Mouse (Mus musculus) embryonic facial prominence, embryonic 10.5 days (tissue): Measurements from ENCODE around the gene Stk11. TPM values are rescaled to one million over a fixed set of nuclear protein-coding genes. Genes with fewer than 3 reads are reported as not detected.

Experiments
- DNase-seq: peaks from one replicate; pipeline ENCODE4 v3.0.0-alpha.2; 2017; ENCODE audit warnings: low spot score
- H3K27ac ChIP-seq: fragments of 300-500 bp; sonication (generic); replicated peaks from 2 replicates; pipeline ENCODE4 v1.5.1; 2016; ENCODE audit warnings: mild to moderate bottlenecking
- H3K27me3 ChIP-seq: fragments of 300-500 bp; sonication (generic); replicated peaks from 2 replicates; pipeline ENCODE4 v1.6.1; 2016; ENCODE audit warnings: low read depth, mild to moderate bottlenecking; ENCODE audit not compliant: poor library complexity, severe bottlenecking
- H3K36me3 ChIP-seq: fragments of 300-500 bp; sonication (generic); replicated peaks from 2 replicates; pipeline ENCODE4 v1.6.1; 2016; ENCODE audit warnings: mild to moderate bottlenecking, moderate library complexity
- H3K4me1 ChIP-seq: fragments of 300-500 bp; sonication (generic); 2 replicates; pipeline ENCODE4 v1.6.1; 2016
- H3K4me3 ChIP-seq: fragments of 300-500 bp; sonication (generic); 2 replicates; pipeline ENCODE4 v1.5.1; 2016; ENCODE audit warnings: mild to moderate bottlenecking, moderate library complexity
- H3K9me3 ChIP-seq: fragments of 300-500 bp; sonication (generic); 2 replicates; pipeline ENCODE4 v1.6.1; 2016; ENCODE audit warnings: mild to moderate bottlenecking
- WGBS: fragments of 180-500 bp; shearing (Covaris S2); methylation state at CpG from one replicate; pipeline ENCODE4 v1.1.7; 2016; 5-methylcytosine and 5-hydroxymethylcytosine counted together
- polyA plus RNA-seq: library from polyadenylated mRNA; unstranded; fragments of >200 nt; fragmentation: Nextera tagmentation; extraction: Ambion mirVana; gene quantifications from 2 replicates; pipeline ENCODE4 v1.2.1, GENCODE M21; 2016

Gene Stk11
- polyA plus RNA-seq, 1 experiment from 2014 or later, result 17.5 TPM

DNA sequence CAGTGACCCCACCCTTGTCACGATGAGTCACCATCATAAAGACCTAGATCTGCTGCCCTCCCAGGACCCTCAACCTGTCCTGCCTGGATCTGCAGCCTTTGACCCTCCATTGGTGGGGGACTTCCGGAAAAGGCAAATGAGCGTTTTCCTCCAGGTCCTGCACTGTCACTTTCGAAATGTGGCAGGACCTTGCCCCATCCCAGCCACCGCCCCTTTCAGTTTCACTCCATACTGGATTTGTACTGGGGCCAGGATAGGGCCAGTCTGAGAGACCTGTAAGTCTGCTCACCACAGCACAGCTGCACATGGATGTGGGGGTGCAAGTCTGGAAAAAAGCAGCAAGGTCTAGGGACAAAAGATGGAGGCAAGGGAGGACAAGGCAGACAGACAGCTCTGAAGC is 17.0 kb upstream of the Stk11 start:
- WGBS, result 86% methylated on average over 5 of the region's 5 CpGs
- Histone ChIP-seq H3K4me3 (no peak overlapping the region), H3K27me3 (no peaks in the 10 kb centered on the region), H3K4me1 (peaks cover 81% of the 10 kb centered on the region), H3K36me3 (peaks cover 5% of the 10 kb centered on the region; the same call in 1 of the 2 replicates), H3K27ac (no peak overlapping the region), H3K9me3 (no peaks in the 10 kb centered on the region)
- DNase-seq, result no peak

DNA sequence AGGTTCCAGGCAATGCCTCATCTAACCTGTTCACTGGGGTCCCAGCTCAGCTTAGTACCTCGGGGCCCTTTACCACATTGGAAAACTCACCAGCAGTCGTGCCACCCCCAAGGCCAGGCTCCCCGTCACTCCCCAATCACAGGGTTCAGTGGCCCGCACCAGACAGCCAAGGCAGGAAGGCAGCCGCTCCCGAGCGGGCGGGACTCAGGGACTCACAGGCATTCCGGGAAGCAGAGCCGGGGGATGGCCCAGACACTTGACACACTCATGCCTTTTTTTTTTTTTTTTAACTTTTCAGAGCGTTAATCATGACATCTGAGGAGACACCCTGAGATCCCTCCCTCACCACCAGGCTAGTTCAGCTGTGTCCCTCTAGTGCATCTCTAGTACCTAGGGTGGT is 14.6 kb upstream of the Stk11 start:
- no peaks in the 10 kb centered on the region for H3K9me3 ChIP-seq
- WGBS, result 66% methylated on average over 11 of the region's 11 CpGs
- no peak overlapping the region for H3K27ac ChIP-seq
- no peaks in the 10 kb centered on the region for H3K27me3 ChIP-seq
- no peak for DNase-seq
- H3K36me3 ChIP-seq, result peaks cover 5% of the 10 kb centered on the region; the same call in 1 of the 2 replicates
- H3K4me1 ChIP-seq, result peaks cover 74% of the 10 kb centered on the region
- peak overlapping the region; percentile 96 for H3K4me3 ChIP-seq

DNA sequence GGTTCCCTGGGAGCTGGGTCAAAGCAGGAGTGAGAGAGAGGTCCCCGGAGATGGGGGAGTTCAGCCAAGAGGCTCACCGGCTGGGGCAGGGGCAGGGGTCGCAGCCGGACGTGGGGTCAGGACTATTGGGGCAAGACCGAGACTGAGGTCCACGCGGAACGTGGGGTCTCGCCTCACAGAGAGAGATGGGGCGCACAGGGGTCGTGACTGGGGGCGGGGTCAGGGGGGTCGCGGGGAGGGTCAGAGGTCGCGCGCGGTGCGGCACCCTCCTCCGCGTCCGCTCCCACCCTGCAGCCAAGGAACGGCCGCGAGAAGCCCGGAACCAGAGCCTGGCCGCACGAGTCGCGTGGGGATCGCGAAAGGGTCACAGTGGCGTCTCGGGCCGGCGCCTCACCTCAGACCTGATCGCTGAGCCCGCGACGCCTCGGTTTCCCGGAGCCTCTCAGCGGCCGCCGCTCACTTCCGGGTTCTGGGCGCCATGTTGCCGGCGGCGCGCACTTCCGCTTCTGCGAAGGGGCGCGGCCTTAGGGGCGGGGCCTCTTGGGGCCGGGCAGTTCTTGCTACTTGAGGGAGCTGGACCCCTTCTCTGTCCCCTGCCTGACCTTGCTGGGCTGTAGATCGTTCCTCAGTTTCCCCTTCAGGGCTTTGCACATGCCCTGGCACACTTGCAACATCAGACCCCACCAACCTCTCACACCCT is 13.2 kb upstream of the Stk11 start:
- Histone ChIP-seq H3K4me1 (peaks cover 61% of the 10 kb centered on the region), H3K9me3 (no peaks in the 10 kb centered on the region), H3K36me3 (no peaks in the 10 kb centered on the region), H3K27me3 (no peaks in the 10 kb centered on the region), H3K4me3 (peak overlapping the region; percentile 96), H3K27ac (peak overlapping the region; percentile 94)
- peak; percentile 92 for DNase-seq
- WGBS, result under 1% methylated on average over 59 of the region's 59 CpGs

DNA sequence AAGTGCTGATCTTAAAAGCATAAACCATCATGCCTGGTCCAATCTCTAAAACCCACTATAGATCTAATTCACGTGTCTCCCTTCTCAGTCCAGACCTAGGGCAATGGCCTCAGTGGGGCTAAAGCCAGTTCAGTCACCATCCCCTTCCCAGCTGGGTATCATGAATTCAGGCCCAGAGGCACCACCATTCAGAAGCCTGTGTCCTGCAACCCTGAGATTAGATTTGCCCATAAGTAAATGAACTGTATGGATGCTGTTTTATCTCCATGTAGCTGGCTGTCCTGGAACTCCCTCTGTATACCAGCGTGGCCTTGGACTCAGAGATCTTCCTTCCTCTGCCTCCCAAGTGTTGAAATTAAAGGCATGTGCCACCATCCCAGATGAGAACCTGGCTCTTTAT is 12.6 kb upstream of the Stk11 start:
- Histone ChIP-seq H3K36me3 (no peaks in the 10 kb centered on the region), H3K27ac (peak overlapping the region; percentile 94), H3K4me3 (peak overlapping the region; percentile 96), H3K4me1 (peaks cover 54% of the 10 kb centered on the region), H3K9me3 (no peaks in the 10 kb centered on the region), H3K27me3 (no peaks in the 10 kb centered on the region)
- DNase-seq, result no peak
- 79% methylated on average over 2 of the region's 2 CpGs for WGBS

DNA sequence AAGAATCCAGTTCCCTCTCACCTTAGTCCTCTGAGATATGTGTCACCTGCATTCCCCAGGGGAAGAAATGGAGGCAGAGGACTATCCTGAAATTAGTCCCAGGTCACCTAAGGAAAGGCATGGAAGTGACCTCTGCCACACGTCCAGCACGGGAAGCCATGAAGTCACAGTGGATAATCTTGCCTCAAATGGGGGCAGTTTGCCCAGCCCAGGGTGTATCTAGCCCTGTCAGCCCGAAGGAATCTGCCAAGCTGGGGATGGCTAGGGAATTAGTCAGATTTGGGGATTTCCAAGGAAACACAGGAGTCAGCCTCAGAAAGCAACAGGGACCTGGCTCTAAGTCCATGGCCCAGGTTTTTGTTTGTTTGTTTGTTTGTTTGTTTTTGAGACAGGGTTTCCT is 11.4 kb upstream of the Stk11 start:
- Histone ChIP-seq H3K27ac (no peak overlapping the region), H3K27me3 (no peaks in the 10 kb centered on the region), H3K4me3 (no peak overlapping the region), H3K9me3 (no peaks in the 10 kb centered on the region), H3K4me1 (peaks cover 43% of the 10 kb centered on the region), H3K36me3 (no peaks in the 10 kb centered on the region)
- DNase-seq, result no peak
- 79% methylated on average over 3 of the region's 3 CpGs for WGBS

DNA sequence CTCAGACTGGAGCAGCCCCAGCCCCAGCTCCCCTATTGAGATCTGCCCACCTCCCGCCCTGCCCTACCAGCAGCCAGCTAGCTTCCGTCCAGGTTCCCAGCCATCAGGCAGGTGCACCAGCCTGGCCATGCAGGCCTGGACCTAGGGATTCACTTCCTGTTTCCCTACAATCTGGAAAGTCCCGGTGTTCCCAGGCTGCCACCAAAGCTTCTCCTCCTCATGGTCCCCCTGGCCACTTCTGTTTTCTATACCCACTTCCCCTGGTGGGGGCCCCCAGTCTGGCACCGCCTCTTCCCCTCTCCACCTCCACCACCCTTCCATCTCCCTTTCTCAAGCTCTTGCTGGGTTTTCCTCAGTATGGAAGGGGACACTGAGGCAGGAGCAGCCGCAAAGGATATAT is 10.1 kb upstream of the Stk11 start, which contains the start of gene Sbno2:
Gene Sbno2, minus strand, starts transcription at position 112 of the 400 bp plus-strand sequence.
- WGBS, result 66% methylated on average over 5 of the region's 5 CpGs
- peaks cover 32% of the 10 kb centered on the region for H3K4me1 ChIP-seq
- no peaks in the 10 kb centered on the region for H3K36me3 ChIP-seq
- no peaks in the 10 kb centered on the region for H3K27me3 ChIP-seq
- no peak within 1 kb of the TSS for H3K4me3 ChIP-seq
- no peaks in the 10 kb centered on the region for H3K9me3 ChIP-seq
- DNase-seq, result no peak
- H3K27ac ChIP-seq, result peak within 1 kb of the TSS; percentile 27

DNA sequence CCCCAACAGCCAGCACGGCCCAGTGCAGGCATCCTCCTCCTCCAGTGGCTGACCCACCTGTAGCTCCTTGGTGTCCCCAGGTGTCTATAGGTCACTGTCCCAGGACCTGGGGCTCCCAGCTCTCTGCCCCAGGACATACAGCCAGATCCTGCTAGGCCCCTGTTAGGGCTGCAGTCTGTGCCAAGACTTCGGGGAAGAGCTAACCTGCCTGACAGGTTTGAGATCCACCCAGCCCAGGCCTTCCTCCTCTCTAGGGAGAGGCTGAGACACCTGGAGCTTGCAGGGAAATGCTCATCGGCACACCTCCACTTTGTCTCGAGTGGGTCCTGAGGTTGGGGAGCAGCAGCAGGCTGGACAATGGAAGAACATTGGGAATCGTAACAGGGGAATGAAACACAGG is 9.7 kb upstream of the Stk11 start:
- no peak overlapping the region for H3K4me3 ChIP-seq
- 67% methylated on average over 5 of the region's 5 CpGs for WGBS
- peak overlapping the region; percentile 27 for H3K27ac ChIP-seq
- no peaks in the 10 kb centered on the region for H3K27me3 ChIP-seq
- no peaks in the 10 kb centered on the region for H3K36me3 ChIP-seq
- no peak for DNase-seq
- H3K9me3 ChIP-seq, result no peaks in the 10 kb centered on the region
- H3K4me1 ChIP-seq, result peaks cover 27% of the 10 kb centered on the region

DNA sequence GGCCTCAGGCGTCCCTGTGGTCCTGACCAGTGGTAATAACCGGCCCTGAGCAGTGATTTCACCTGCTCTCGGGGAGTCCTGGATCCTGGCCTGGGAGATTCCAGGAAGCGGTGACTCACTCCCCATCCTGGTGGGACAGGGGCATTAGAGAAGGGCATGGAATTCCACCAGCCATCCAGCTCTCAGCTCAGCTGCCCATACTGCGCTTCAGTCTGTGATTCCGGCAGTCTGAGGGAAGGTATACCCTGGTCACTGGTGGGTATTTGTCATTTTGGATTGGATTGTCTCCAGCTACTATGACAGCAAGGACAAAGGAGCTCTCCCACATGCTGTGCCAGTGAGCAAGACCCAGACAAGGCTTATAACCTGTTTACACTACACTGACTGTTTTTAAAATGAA is 7.9 kb upstream of the Stk11 start:
- peaks cover 12% of the 10 kb centered on the region for H3K4me1 ChIP-seq
- H3K4me3 ChIP-seq, result no peak overlapping the region
- H3K27me3 ChIP-seq, result no peaks in the 10 kb centered on the region
- no peak for DNase-seq
- H3K36me3 ChIP-seq, result no peaks in the 10 kb centered on the region
- WGBS, result 62% methylated on average over 6 of the region's 6 CpGs
- no peak overlapping the region for H3K27ac ChIP-seq
- H3K9me3 ChIP-seq, result no peaks in the 10 kb centered on the region

DNA sequence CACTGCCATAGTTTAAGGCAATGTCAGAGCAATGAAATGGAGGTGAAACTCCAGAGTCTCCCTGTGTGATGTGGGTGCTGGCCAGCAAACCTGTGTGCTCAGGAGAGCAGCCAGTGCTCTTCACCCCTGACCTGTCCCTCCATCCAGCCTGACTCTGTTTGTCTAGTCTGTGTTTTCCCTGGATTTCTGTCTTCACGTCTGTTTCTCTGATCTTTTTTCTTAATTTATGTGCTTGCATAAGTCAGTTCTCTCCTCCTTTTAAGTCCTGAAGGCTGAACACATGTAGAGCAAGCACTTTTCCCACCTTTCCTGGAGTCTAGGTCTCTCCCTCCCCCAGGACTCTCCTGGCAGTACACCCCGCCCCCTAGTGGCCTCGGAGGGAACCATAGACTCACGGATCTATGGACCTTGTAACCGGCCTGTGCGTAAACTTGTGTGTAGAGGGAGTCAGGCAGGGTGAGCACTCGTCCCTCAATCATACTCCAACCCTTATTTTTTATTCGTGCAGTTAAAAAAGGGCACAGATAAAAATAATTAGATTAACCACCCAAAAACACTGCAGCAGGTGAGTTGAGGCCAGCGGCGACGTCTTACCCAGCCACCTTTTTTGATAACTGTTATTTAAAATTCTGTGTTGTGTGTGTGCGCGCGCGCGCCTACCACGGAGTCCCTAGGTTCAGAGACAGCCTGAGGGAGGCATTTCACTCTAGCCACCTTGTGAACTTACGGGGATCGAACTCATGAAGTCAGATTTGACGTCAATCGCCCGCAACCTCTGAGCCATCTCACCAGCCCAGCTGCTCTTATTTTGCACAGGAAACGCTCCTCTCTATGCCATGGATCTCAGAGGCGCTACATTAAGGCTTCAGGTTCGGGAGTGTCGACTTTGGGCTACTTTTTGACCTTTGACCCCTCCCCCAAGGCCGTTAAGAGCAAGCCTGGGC is 990 bp upstream of the Stk11 start:
- Histone ChIP-seq H3K4me3 (peak overlapping the region; percentile 91), H3K4me1 (peaks cover 42% of the 10 kb centered on the region), H3K27me3 (no peaks in the 10 kb centered on the region), H3K27ac (peak overlapping the region; percentile 93), H3K9me3 (no peaks in the 10 kb centered on the region), H3K36me3 (peaks cover 26% of the 10 kb centered on the region)
- WGBS, result 2% methylated on average over 27 of the region's 27 CpGs
- DNase-seq, result peak; percentile 94

DNA sequence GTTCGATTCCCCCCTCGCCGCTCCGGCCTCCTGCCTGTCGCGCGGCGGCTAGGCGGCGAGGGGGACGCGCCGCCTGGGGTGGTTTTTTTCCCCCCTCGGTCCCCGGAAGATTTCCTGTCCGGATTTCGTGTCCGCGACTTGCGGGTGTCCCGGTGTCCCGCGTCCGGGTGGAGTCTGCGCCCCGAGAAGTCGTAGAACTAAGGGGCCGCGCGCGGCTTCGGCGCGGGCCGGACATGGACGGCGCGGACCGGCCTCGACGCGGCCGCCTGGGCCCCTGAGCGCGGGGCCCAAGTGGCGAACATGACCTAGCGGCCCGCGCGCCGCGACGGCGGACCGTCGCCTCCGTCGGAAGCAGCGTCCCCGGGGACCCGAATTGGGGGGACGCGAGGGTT is 337 bp downstream of the Stk11 start:
- H3K36me3 ChIP-seq, result peaks cover 40% of the 10 kb centered on the region
- WGBS, result under 1% methylated on average over 63 of the region's 63 CpGs
- no peaks in the 10 kb centered on the region for H3K27me3 ChIP-seq
- H3K27ac ChIP-seq, result peak overlapping the region; percentile 93
- no peaks in the 10 kb centered on the region for H3K9me3 ChIP-seq
- peak overlapping the region; percentile 91 for H3K4me3 ChIP-seq
- no peak for DNase-seq
- H3K4me1 ChIP-seq, result peaks cover 46% of the 10 kb centered on the region

DNA sequence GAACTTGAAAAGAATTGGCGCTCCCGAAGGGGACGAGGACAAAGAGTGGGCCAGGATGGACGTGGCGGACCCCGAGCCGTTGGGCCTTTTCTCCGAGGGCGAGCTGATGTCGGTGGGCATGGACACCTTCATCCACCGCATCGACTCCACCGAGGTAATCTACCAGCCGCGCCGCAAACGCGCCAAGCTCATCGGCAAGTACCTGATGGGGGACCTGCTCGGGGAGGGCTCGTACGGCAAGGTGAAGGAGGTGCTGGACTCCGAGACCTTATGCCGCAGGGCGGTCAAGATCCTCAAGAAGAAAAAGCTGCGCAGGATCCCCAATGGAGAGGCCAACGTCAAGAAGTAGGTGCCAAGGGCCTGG is 942 bp downstream of the Stk11 start:
- Histone ChIP-seq H3K27me3 (no peaks in the 10 kb centered on the region), H3K27ac (peak overlapping the region; percentile 93), H3K4me1 (peaks cover 46% of the 10 kb centered on the region), H3K36me3 (peaks cover 46% of the 10 kb centered on the region), H3K4me3 (peak overlapping the region; percentile 91), H3K9me3 (no peaks in the 10 kb centered on the region)
- DNase-seq, result peak; percentile 46
- WGBS, result under 1% methylated on average over 27 of the region's 27 CpGs

DNA sequence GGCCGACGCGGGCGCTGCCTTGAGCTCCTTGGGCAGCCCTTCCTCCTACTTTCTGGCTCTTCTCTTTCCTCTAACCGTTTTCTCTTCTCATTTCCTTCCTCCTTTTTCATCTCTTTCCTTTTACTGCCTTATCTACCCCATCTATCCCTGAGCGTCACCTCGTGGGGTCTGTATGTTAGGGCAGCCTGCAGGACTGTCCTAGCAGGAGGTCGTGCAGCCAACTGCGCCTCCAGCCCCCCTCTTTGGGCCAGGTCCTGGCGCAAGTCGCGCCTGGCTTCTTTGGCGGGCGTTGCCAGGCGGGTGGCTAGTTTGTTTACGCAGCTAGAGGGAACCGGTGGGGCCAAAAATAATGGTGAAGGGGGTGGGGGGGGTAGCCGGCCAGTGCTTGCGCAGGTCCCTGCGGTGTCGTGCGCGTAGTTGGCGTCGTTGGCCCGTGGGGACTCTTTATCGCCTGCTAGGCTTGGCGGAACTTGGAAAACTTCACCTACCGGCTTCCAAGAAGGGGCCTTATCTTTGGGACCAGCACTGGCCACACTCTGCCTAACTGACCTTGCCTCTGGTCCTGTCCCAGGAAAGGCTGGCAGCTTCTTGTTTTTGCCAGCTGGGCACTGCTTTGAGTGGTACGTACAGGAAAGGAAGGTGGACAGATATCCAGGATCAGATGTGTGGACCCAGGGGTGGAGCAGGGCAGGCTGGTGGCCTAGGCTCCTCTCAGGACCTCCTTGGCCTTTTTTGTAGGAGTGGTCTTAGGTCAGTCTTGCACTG is 1.5 kb downstream of the Stk11 start:
- peak overlapping the region; percentile 93 for H3K27ac ChIP-seq
- peak overlapping the region; percentile 91 for H3K4me3 ChIP-seq
- H3K36me3 ChIP-seq, result peaks cover 51% of the 10 kb centered on the region
- no peaks in the 10 kb centered on the region for H3K27me3 ChIP-seq
- WGBS, result 5% methylated on average over 30 of the region's 30 CpGs
- DNase-seq, result peak; percentile 50
- peaks cover 46% of the 10 kb centered on the region for H3K4me1 ChIP-seq
- no peaks in the 10 kb centered on the region for H3K9me3 ChIP-seq
